Mouse (Mus musculus): ENCODE data around the gene Cyp46a1. TPM values are rescaled to one million over a fixed set of nuclear protein-coding genes. Genes with fewer than 3 reads are reported as not detected.

Gene Cyp46a1
- total and polyA plus RNA-seq, 3 experiments, result not detected

GRCm38 (mm10) chr12:108315818-108316217, 18.4 kb upstream of the Cyp46a1 start:
- DNase-seq (ENCODE audit: extremely low read depth), result no peak
- H3K4me1 ChIP-seq (ENCODE audit: control insufficient read depth in 1 of 2, insufficient read depth in 2 of 2), result peaks cover 0 to 10% of the 10 kb centered on the region in 2 experiments; a peak in 2 of 4 replicates
- no peak overlapping the region for H3K4me2 ChIP-seq (ENCODE audit: insufficient read depth, low read depth, poor library complexity, severe bottlenecking)
- dilution Hi-C loops (cut with MboI; ENCODE audit: extremely low pct_ligation_motif_present, extremely low pct_unique_long_range_greater_than_20kb, low sequenced_read_pairs), result no loop called here
- H3K9me3 ChIP-seq (replicated peaks; ENCODE audit: low read length), result peaks cover 7% of the 10 kb centered on the region
- no peak for TF ChIP-seq UBTF (IDR thresholded peaks at IDR 0.05; ENCODE audit: low read depth, low read length)
- no peak for TF ChIP-seq NRF1 (IDR thresholded peaks at IDR 0.05; ENCODE audit: low read depth, low read length)
- no peak for TF ChIP-seq BHLHE40 (IDR thresholded peaks at IDR 0.05; ENCODE audit: low read depth, low read length)
- TF ChIP-seq HCFC1 (IDR thresholded peaks at IDR 0.05; ENCODE audit: low read depth, low read length), result no peak
- no peak for TF ChIP-seq ZKSCAN1 (IDR thresholded peaks at IDR 0.05; ENCODE audit: borderline replicate concordance, low read depth, low read length)
- TF ChIP-seq KAT2A (IDR thresholded peaks at IDR 0.05; ENCODE audit: insufficient replicate concordance, low read length), result no peak
- no peak for TF ChIP-seq ETS1 (conservative IDR thresholded peaks at IDR 0.05; ENCODE audit: low read depth, low read length)
- no peak for TF ChIP-seq MXI1 (IDR thresholded peaks at IDR 0.05; ENCODE audit: low read depth, low read length)
- TF ChIP-seq ZNF384 (IDR thresholded peaks at IDR 0.05; ENCODE audit: low read depth, low read length), result no peak
- H3K27ac ChIP-seq (ENCODE audit: insufficient read depth, low read depth), result no peak overlapping the region
- no peaks in the 10 kb centered on the region for H3K36me3 ChIP-seq (replicated peaks in 1 of 2; ENCODE audit: control insufficient read depth in 1 of 2, insufficient read depth in 1 of 2, low read length in 1 of 2)
- in situ Hi-C loops (cut with MboI; ENCODE audit: low pct_ligation_motif_present, low pct_unique_long_range_greater_than_20kb, low sequenced_read_pairs), result no loop called here
- no peak overlapping the region for H3K9ac ChIP-seq (ENCODE audit: insufficient read depth, low read depth)
- peaks cover 33% of the 10 kb centered on the region for H3K27me3 ChIP-seq (replicated peaks)
- H3K79me2 ChIP-seq (replicated peaks; ENCODE audit: control insufficient read depth, extremely low read depth, insufficient read depth, poor library complexity, severe bottlenecking), result no peaks in the 10 kb centered on the region
- no peak overlapping the region for H3K4me3 ChIP-seq (replicated peaks in 1 of 3; ENCODE audit: low read depth in 2 of 3, low read length in 2 of 3, poor library complexity in 1 of 3)

DNA sequence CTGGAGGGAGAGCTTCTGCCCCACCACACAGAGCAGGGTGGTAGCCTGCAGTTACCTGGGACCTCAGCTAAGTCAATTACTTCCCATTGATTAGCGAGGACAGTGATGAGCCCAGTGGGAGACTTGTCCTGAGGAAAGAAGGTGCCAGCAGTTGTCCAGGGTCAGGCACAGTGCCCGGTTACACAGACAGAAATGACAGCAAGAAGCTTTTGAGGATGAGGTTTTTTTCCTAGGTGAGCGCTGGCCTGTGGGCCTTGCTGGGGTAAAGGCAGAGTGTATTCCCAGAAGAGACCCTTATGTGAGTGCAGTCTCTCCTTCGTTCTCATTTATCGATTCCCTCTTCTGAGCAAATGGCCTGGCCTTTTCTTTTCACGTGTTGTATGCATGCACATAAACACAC, 17.5 kb upstream of the Cyp46a1 start:
- in situ Hi-C loops (cut with MboI; ENCODE audit: low pct_ligation_motif_present, low pct_unique_long_range_greater_than_20kb, low sequenced_read_pairs), result no loop called here
- no peak for DNase-seq (ENCODE audit: extremely low read depth)
- dilution Hi-C loops (cut with MboI; ENCODE audit: extremely low pct_ligation_motif_present, extremely low pct_unique_long_range_greater_than_20kb, low sequenced_read_pairs), result no loop called here

DNA sequence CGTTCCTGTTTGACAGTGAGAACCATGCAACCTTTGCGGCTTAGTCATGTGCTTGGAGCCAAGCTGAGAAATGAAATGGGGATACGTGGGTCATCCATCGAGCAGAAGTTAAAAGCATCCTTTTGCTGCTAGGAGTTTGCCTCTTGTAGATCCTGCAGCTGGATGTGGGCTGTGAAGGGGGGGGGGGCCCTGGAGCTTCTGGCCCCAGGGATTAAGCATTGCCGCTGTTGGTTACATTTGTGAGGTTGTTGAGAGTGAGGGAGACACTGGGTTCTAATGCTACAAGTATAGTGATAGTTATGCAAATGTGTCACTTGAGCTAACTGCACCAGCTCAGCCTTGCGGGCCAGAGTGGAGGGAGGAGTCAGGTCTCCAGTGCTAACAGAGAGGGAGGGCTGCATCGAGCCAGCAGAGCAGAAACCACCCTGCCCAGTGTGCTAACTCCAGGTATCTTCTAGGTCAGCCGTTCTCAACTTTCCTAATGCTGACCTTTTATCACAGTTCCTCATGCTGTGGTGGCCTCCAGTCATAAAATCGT, 16.9 kb upstream of the Cyp46a1 start:
- Histone ChIP-seq H3K79me2 (replicated peaks; ENCODE audit: control insufficient read depth, extremely low read depth, insufficient read depth, poor library complexity, severe bottlenecking) (no peaks in the 10 kb centered on the region), H3K4me3 (replicated peaks in 1 of 3; ENCODE audit: low read depth in 2 of 3, low read length in 2 of 3, poor library complexity in 1 of 3) (no peak overlapping the region), H3K27ac (ENCODE audit: insufficient read depth, low read depth) (no peak overlapping the region), H3K27me3 (replicated peaks) (peaks cover 32% of the 10 kb centered on the region), H3K4me2 (ENCODE audit: insufficient read depth, low read depth, poor library complexity, severe bottlenecking) (no peak overlapping the region), H3K36me3 (replicated peaks in 1 of 2; ENCODE audit: control insufficient read depth in 1 of 2, insufficient read depth in 1 of 2, low read length in 1 of 2) (no peaks in the 10 kb centered on the region), H3K4me1 (ENCODE audit: control insufficient read depth in 1 of 2, insufficient read depth in 2 of 2) (peaks cover 0 to 9% of the 10 kb centered on the region in 2 experiments; a peak in 2 of 4 replicates), H3K9ac (ENCODE audit: insufficient read depth, low read depth) (no peak overlapping the region), H3K9me3 (replicated peaks; ENCODE audit: low read length) (peaks cover 7% of the 10 kb centered on the region)
- DNase-seq (ENCODE audit: extremely low read depth), result no peak
- in situ Hi-C loops (cut with MboI; ENCODE audit: low pct_ligation_motif_present, low pct_unique_long_range_greater_than_20kb, low sequenced_read_pairs), result no loop called here
- no peak for TF ChIP-seq MEF2A (IDR thresholded peaks at IDR 0.05; ENCODE audit: borderline replicate concordance, low read depth, low read length)
- no peak for TF ChIP-seq MAFK (IDR thresholded peaks at IDR 0.05; ENCODE audit: insufficient replicate concordance, low read length)
- no peak for TF ChIP-seq EP300 (IDR thresholded peaks at IDR 0.05; ENCODE audit: low read length)
- TF ChIP-seq HCFC1 (IDR thresholded peaks at IDR 0.05; ENCODE audit: low read depth, low read length), result no peak
- dilution Hi-C loops (cut with MboI; ENCODE audit: extremely low pct_ligation_motif_present, extremely low pct_unique_long_range_greater_than_20kb, low sequenced_read_pairs), result no loop called here

More for the DNA sequence above, 17.5 kb upstream of the Cyp46a1 start:
- Histone ChIP-seq H3K36me3 (replicated peaks in 1 of 2; ENCODE audit: control insufficient read depth in 1 of 2, insufficient read depth in 1 of 2, low read length in 1 of 2) (no peaks in the 10 kb centered on the region), H3K9ac (ENCODE audit: insufficient read depth, low read depth) (no peak overlapping the region), H3K27me3 (replicated peaks) (peaks cover 31% of the 10 kb centered on the region), H3K4me1 (ENCODE audit: control insufficient read depth in 1 of 2, insufficient read depth in 2 of 2) (peaks cover 0 to 9% of the 10 kb centered on the region in 2 experiments; a peak in 2 of 4 replicates), H3K4me2 (ENCODE audit: insufficient read depth, low read depth, poor library complexity, severe bottlenecking) (no peak overlapping the region), H3K79me2 (replicated peaks; ENCODE audit: control insufficient read depth, extremely low read depth, insufficient read depth, poor library complexity, severe bottlenecking) (no peaks in the 10 kb centered on the region), H3K4me3 (replicated peaks in 1 of 3; ENCODE audit: low read depth in 2 of 3, low read length in 2 of 3, poor library complexity in 1 of 3) (no peak overlapping the region), H3K9me3 (replicated peaks; ENCODE audit: low read length) (peaks cover 7% of the 10 kb centered on the region), H3K27ac (ENCODE audit: insufficient read depth, low read depth) (no peak overlapping the region)
- no peak for TF ChIP-seq E2F4 (IDR thresholded peaks at IDR 0.05; ENCODE audit: insufficient replicate concordance, low read depth, low read length)
- no peak for TF ChIP-seq ZKSCAN1 (IDR thresholded peaks at IDR 0.05; ENCODE audit: borderline replicate concordance, low read depth, low read length)
- TF ChIP-seq NELFE (IDR thresholded peaks at IDR 0.05; ENCODE audit: low read depth, low read length), result no peak
- TF ChIP-seq TCF12 (IDR thresholded peaks at IDR 0.05; ENCODE audit: low read depth, low read length), result no peak
- no peak for TF ChIP-seq ZNF384 (IDR thresholded peaks at IDR 0.05; ENCODE audit: low read depth, low read length)
- no peak for TF ChIP-seq USF1 (IDR thresholded peaks at IDR 0.05; ENCODE audit: low read depth, low read length)
- no peak for TF ChIP-seq ETS1 (conservative IDR thresholded peaks at IDR 0.05; ENCODE audit: low read depth, low read length)
- TF ChIP-seq CTCF (conservative IDR thresholded peaks at IDR 0.05 in 1 of 2, IDR thresholded peaks at IDR 0.05 in 1 of 2; ENCODE audit: low read depth in 2 of 2, low read length in 2 of 2), result no peak
- no peak for TF ChIP-seq CHD2 (IDR thresholded peaks at IDR 0.05; ENCODE audit: low read length)
